Mouse (Mus musculus) cortical plate, adult 2 months (tissue): ENCODE measurements at regions not wholly inside any gene's neighbourhood (a gene's known extent, or its start where the extent isn't known, plus 50 kb on each side); places are given as distances from the start of the nearest gene placed in this dataset.

Experiments used
- H3K27ac ChIP-seq: fragments of 200-500 bp; 2 replicates; pipeline ENCODE4 v1.5.1; 2012; ENCODE audit warnings: low read length, control low read depth, inconsistent platforms; ENCODE audit not compliant: insufficient read depth
- H3K4me1 ChIP-seq: fragments of 200-500 bp; 2 replicates; pipeline ENCODE4 v1.6.1; 2011; ENCODE audit warnings: low read length; ENCODE audit not compliant: control insufficient read depth, insufficient read depth
- H3K4me3 ChIP-seq: fragments of 200-500 bp; 2 replicates; pipeline ENCODE4 v1.5.1; 2011; ENCODE audit warnings: mild to moderate bottlenecking, low read length, control low read depth; ENCODE audit not compliant: insufficient read depth
- CTCF ChIP-seq: fragments of 200-500 bp; IDR thresholded peaks from 2 replicates; pipeline ENCODE4 v1.5.1; 2011; ENCODE audit warnings: mild to moderate bottlenecking, control low read depth, low read length; ENCODE audit not compliant: insufficient read depth; ENCODE audit errors: extremely low read depth
- POLR2A ChIP-seq: fragments of 200-500 bp; IDR thresholded peaks from 2 replicates; pipeline ENCODE4 v1.6.1; 2011; ENCODE audit warnings: mild to moderate bottlenecking, low read length, control low read depth; ENCODE audit not compliant: insufficient read depth; ENCODE audit errors: extremely low read depth

- Histone ChIP-seq H3K4me3 (no peak overlapping the region), H3K4me1 (no peaks in the 10 kb centered on the region), H3K27ac (no peak overlapping the region)
- no peak for TF ChIP-seq POLR2A
- no peak for TF ChIP-seq CTCF
These were observed 119.1 kb downstream of the Vrk1 start for GRCm38 (mm10) chr12:106128944-106129724.

GRCm38 (mm10) chr12:106130071-106130676 is 120.1 kb downstream of the Vrk1 start:
- Histone ChIP-seq H3K4me3 (no peak overlapping the region), H3K27ac (no peak overlapping the region), H3K4me1 (no peaks in the 10 kb centered on the region)
- TF ChIP-seq CTCF (no peak), POLR2A (no peak)

- no peak overlapping the region for H3K27ac ChIP-seq
- no peaks in the 10 kb centered on the region for H3K4me1 ChIP-seq
- TF ChIP-seq POLR2A (no peak), CTCF (no peak)
- H3K4me3 ChIP-seq, result no peak overlapping the region
These were observed 122.7 kb downstream of the Vrk1 start for GRCm38 (mm10) chr12:106132715-106133114.

- TF ChIP-seq POLR2A (no peak), CTCF (no peak)
These were observed 128.4 kb downstream of the Vrk1 start for GRCm38 (mm10) chr12:106138466-106138865.

GRCm38 (mm10) chr12:106139491-106139890 is 129.5 kb downstream of the Vrk1 start:
- Histone ChIP-seq H3K4me3 (no peak overlapping the region), H3K4me1 (no peaks in the 10 kb centered on the region), H3K27ac (no peak overlapping the region)
- TF ChIP-seq CTCF (no peak), POLR2A (no peak)

More at GRCm38 (mm10) chr12:106138466-106138865, 128.4 kb downstream of the Vrk1 start:
- no peak overlapping the region for H3K4me3 ChIP-seq
- no peaks in the 10 kb centered on the region for H3K4me1 ChIP-seq
- no peak overlapping the region for H3K27ac ChIP-seq

GRCm38 (mm10) chr12:106139927-106140326 is 129.9 kb downstream of the Vrk1 start:
- Histone ChIP-seq H3K27ac (no peak overlapping the region), H3K4me3 (no peak overlapping the region), H3K4me1 (no peaks in the 10 kb centered on the region)
- TF ChIP-seq CTCF (no peak), POLR2A (no peak)

GRCm38 (mm10) chr12:106140671-106141070 is 130.6 kb downstream of the Vrk1 start:
- Histone ChIP-seq H3K4me3 (no peak overlapping the region), H3K4me1 (no peaks in the 10 kb centered on the region), H3K27ac (no peak overlapping the region)
- TF ChIP-seq POLR2A (no peak), CTCF (no peak)

GRCm38 (mm10) chr12:106143548-106143947 is 133.5 kb downstream of the Vrk1 start:
- TF ChIP-seq CTCF, result no peak
- no peak for TF ChIP-seq POLR2A
- no peaks in the 10 kb centered on the region for H3K4me1 ChIP-seq
- H3K27ac ChIP-seq, result no peak overlapping the region
- no peak overlapping the region for H3K4me3 ChIP-seq

GRCm38 (mm10) chr12:106156837-106157236 is 146.8 kb downstream of the Vrk1 start:
- TF ChIP-seq POLR2A, result no peak
- no peak for TF ChIP-seq CTCF

GRCm38 (mm10) chr12:106157827-106158226 is 147.8 kb downstream of the Vrk1 start:
- H3K4me3 ChIP-seq, result no peak overlapping the region
- H3K27ac ChIP-seq, result no peak overlapping the region
- TF ChIP-seq POLR2A, result no peak
- no peak for TF ChIP-seq CTCF
- peaks cover 2% of the 10 kb centered on the region; the same call in 1 of the 2 replicates for H3K4me1 ChIP-seq

More at GRCm38 (mm10) chr12:106156837-106157236, 146.8 kb downstream of the Vrk1 start:
- Histone ChIP-seq H3K27ac (peak overlapping the region; percentile 38; the same call in 1 of the 2 replicates), H3K4me1 (peaks cover 2% of the 10 kb centered on the region; the same call in 1 of the 2 replicates), H3K4me3 (no peak overlapping the region)
